Mouse (Mus musculus) thymus, adult 18-20 months (tissue): Measurements from ENCODE around the gene Hps5.

Experiments used
- DNase-seq, 2 experiments: peaks; one replicate each; pipeline ENCODE4 v3.0.0; 2022; ENCODE audit warnings: mixed read lengths in 2 of 2

The Hps5 gene

DNA sequence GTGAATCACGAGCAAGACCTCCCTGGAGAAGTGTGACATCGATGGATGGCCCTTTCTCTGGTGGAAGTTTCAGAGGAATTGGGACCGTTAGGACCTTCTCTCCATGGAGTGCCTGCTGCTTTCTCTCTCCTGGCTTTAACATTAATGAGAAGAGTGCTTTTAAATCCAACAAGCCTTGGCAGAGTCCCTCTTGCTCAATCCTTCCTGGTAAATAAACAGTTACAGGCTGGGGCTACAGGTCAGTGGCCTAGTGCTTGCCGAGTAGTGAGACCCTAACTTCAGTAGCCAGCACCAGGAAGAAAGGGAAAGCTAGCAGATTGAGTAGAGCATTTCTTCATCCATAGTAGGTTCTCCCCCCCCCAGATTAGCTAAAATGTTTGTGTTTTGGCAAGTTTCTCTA is 63.4 kb downstream of the Hps5 start, which contains the start of gene Saa4:
Gene Saa4, minus strand, starts transcription at position 146 of the 400 bp plus-strand sequence.
- DNase-seq: no peak

DNA sequence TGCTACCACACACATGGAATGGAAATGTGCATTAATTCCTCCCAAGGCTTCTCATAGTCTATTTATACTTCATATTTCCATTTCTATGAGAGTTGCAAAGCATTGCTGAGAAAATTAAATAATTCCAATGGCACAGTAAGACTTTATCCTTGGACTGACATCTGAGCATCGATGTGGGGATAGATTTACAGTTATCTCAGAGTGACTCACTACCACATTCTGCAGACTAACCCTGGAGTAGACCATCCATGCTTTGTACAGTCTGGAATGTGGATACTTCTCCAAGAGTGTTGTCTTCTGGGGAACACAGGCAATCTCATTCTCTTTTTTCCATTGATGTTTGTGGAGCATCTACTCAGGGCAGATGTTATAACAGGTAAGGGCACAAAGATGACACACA is 68.3 kb downstream of the Hps5 start:
- no peak for DNase-seq

DNA sequence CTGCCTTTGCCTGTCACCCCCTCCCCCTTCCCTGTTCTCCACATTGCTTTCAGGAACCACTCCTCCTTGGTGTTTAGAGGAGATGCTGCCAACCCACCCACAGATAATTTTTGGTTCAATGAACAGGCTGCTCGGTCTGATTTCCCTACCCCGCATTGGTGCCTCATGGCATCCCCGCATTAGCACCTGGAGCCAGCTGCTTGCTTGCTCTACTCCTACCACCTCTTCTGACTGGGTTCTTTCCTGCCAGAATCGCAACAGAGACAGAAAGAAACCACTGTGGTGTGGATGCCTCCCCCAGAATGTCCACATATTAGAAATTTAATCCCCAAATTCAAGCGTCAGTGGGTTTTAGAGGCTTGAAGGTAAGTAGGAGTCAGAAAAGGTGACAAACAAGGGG is 71.5 kb downstream of the Hps5 start:
- no peak for DNase-seq

DNA sequence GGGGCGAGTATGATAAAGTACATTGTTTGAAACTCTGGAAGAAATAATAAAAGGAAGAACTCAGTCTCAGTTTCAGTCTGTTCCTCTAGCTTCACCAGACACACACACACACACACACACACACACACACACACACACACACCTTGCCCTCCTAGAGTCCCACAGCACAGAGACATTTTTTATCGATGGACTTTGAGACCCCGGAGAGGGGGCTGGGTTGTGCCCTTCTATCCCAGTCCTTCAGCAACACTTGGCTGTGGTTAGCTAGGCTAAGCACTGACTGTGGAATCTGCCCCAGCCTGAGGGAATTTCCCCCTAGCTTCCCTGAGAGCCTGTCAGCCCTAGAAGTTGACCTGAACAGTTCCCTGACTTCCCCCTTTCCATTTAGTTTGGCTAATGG is 72.0 kb downstream of the Hps5 start:
- DNase-seq: no peak

DNA sequence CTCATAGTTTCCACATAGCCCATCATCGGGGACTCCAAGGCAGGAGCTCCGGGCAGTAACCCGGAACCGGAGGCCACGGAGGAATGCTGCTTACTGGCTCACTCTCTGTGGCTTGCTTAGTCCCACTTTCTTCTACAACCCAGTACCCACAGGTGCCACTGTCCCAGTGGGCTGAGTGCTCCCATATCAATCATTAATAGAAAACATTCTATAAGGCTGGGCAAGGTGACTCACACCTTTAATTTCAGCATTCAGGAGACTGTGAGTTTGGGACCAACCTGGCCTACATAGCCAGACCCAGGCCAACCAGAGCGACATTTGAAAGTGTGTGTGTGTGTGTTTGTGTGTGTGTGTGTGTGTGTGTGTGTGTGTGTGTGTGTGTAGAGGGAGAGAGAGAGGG is 72.5 kb downstream of the Hps5 start:
- DNase-seq: no peak

DNA sequence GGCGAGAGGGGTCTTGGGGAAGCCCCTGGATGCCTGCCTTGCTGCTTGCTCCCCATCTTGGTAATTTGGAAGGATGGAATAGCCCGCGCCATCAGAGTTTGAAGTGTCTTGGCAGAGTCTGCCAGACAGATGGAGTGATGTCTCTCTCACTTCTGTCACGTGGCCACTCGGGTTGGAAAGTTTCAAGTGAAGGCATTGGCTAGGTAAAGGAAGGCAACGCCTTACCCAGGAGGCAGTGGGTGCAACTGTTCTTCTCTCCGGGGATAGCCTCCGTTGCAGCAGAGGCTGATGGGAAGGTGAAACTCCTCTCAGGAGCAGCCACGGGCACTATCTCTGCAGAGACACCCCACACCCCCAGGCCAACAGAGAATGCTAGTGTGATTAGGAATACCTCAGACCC is 75.4 kb downstream of the Hps5 start:
- DNase-seq: no peak

DNA sequence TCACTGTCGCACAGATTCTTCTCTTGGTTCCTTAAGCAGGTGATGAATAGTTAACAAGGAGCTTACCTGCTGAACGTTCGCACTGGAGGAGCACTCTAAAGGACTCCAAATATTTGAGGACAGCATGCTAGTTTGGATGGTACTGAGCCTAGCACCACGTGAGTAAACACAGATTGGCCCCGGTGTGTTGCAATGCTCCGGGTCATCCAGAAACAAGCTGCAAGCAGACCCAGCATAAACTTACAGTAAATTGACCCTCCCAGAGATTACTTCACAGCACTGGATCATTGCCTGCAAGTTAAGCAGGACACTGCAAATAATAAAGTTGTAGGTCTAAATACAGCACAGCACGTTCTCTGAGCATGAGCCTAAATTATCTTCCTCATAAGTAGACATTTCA is 76.3 kb downstream of the Hps5 start:
- no peak for DNase-seq

DNA sequence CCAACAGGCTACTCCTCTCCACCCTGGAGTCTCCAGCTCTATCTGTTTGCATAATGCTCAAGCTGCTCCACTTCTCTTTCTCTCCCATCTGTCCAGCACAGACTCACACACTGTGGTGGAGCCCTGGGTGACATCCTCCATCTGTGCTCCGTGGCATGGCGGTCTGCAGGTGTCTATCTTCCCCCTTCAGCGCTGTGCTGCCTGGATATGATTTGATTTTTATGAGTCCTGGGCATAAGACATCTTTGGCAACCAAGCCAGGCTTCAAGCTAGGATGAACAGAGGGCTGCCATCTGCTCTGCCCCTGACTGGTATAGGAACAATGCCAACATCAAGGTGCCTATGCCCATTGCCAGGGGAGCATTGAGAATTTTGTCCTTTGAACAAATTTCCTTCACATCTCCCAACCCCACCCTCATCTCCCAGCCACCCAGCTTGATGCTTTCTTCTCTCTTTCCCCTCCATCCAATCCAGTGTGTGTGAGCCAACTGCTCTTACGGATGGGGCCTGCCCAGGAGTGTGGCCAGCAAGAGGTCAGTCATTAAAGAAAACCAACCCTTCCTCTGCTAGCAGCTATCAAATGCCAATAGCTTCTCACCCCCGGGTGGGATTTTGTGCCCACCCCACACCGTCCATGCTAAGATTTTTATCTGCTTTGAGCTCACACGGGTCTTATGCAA is 77.1 kb downstream of the Hps5 start:
- no peak for DNase-seq

DNA sequence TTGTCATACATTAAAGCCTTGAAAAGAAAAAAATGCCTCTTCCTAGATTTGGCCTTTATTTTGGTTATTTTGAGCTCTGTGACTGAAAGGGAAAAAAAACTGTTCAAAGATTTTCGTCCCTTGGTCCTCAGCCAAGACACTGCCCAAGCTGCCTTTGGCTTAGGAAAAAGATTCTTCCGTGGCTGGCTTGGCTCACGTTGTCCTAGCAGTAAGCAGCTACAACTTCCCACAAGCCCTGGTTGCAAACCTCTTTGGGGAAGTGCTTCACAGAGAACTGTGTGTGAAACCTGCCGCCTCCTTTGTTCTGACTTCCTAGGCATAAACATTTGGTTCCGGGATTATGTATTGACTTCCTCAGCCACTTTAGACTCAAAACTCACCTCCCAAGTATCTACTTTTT is 79.0 kb downstream of the Hps5 start:
- DNase-seq: no peak

DNA sequence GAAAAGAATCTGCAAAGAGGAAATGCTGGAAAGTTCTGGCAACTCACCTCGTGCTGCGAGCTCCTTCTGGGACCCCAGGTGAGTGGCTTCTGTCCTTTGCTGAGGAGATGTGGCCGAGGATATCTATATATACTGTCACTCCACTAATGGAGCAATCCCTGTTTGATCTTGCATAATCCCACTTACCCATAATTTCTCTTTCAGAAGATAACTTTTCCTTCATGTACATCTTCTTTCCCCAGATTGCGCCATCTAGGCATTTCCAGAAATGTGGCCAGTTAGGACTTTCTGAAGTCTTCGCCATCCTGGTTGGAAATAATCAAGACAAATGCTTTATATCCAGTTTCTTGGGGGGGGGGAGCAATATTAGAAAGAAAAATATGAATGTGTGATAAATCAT is 80.3 kb downstream of the Hps5 start, which contains the start of gene Saa3:
Gene Saa3, minus strand, starts transcription at position 101 of the 400 bp plus-strand sequence.
- DNase-seq: no peak

DNA sequence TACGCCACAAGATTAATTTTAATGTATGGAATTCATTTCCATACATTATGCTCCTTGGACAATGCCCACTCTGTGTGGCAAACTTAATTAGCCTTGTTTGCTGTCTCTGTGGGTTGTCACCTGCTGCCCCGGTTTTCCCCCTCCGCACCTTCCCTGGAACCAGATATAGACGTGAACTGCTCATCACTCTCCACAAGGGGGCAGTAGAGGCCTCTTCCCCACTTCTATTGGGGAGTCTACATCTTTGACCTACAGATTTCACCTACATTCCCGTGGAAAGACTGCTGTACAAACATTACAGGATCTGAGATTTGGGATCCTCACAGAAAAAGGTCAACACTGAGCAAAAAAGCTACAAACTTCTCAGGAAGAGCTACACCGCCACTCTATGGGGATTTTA is 81.3 kb downstream of the Hps5 start:
- DNase-seq: peak; percentile 19 to 49

DNA sequence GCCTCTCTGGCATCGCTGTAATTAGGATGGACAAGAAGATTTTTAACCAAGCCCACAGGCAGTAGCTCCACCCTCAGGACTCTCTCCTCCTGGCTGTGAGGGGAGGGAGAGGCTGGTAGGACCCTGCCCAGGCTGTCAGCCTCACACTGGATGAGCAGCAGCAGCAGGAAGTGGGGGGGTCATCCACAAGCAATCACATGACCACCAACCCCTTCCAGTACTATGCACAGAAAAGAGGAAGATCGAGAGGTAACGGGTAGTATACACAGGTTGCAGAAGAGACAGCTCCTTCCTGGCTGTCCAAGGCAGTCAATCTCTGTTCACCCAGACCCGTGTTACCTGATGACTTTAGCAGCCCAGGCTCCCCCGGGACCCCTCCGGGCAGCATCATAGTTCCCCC is 83.6 kb downstream of the Hps5 start:
- DNase-seq: no peak
